Mouse (Mus musculus): ENCODE results near the gene Atad3a. TPM values are rescaled to one million over a fixed set of nuclear protein-coding genes. Genes with fewer than 3 reads are reported as not detected.

Gene Atad3a
- total and polyA plus RNA-seq, 2 experiments from 2014 or later, result 99.3 to 128 TPM

DNA sequence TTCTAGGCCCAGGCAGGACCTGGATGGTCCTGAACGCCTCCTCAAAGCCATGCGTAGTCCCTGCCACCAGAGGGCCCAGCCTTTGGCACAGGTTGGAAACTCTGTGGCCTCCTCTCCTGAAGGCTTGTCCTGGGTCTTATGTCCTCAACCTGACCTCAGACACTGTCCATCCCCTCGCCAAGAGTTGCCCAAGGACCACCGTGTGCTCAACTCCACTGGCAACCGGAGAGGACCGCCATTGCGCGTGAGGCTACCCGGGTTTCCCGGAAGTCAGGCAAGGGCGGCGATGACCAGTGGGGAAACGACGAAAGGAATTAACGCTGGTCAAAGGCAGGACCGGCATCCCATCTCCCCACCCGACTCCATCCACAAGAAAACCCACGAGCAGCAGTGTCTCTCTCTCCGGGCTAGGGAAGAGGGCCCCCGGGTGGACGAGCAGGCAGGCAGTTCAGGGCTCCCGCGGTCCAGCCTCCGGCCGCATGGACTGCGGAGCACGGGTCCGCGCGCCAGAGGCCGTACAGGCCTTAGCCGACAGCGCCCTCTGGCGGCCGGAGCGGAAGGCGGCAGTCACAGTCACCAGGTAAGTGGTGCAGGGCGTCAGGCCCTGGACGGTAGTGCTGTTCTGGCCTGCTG is 9.1 kb upstream of the Atad3a start:
- peak overlapping the region; percentile 51 for H3K4me3 ChIP-seq (ENCODE audit: low read depth, low read length)
- TF ChIP-seq EP300 (IDR thresholded peaks at IDR 0.05; ENCODE audit: low read depth), result no peak
- peak; percentile 98 for TF ChIP-seq CTCF (IDR thresholded peaks at IDR 0.05; ENCODE audit: low read depth)
- ATAC-seq (ENCODE audit: insufficient read depth, low read depth) (peak; percentile 90), DNase-seq (ENCODE audit: low spot score) (peak; percentile 81)
- H3K27ac ChIP-seq (ENCODE audit: low read depth), result peak overlapping the region; percentile 77
- WGBS, result 2% methylated on average over 39 of the region's 39 CpGs
- peaks cover 9% of the 10 kb centered on the region for H3K4me1 ChIP-seq (ENCODE audit: control insufficient read depth, insufficient read depth)
- H3K9me3 ChIP-seq (replicated peaks; ENCODE audit: control insufficient read depth, low read length), result no peaks in the 10 kb centered on the region
- peak overlapping the region; percentile 71 for H3K9ac ChIP-seq (replicated peaks; ENCODE audit: low read depth, low read length)
- H3K36me3 ChIP-seq (replicated peaks; ENCODE audit: control insufficient read depth, insufficient read depth, low read length), result no peaks in the 10 kb centered on the region
- peak overlapping the region; percentile 87 for H3K4me2 ChIP-seq (ENCODE audit: low read depth, low read length)
- H3K27me3 ChIP-seq (ENCODE audit: control insufficient read depth, insufficient read depth, low read length), result peaks cover 5% of the 10 kb centered on the region; the same call in 1 of the 2 replicates

DNA sequence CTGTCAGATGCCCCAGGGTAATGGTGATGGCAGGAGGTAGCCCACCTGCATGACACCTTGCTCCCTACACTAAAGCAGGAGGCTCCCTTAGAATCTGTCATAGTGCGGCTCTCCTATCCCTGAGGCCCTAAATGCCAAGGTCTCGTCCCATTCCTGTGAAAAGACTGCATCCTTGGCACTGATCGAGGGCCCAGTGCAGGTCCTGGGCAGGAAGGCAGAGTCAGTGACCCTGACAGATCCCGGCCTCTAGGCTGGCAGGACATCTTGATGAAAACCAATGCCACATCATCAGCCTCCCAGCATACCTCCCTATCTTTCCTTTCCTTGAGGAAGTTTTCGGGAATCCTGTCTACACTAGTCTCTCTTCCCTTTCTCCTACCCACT is 8.6 kb upstream of the Atad3a start:
- Histone ChIP-seq H3K27ac (ENCODE audit: low read depth) (no peak overlapping the region), H3K36me3 (replicated peaks; ENCODE audit: control insufficient read depth, insufficient read depth, low read length) (no peaks in the 10 kb centered on the region), H3K4me3 (ENCODE audit: low read depth, low read length) (peak overlapping the region; percentile 51; the same call in 1 of the 2 replicates), H3K9me3 (replicated peaks; ENCODE audit: control insufficient read depth, low read length) (no peaks in the 10 kb centered on the region), H3K4me1 (ENCODE audit: control insufficient read depth, insufficient read depth) (peaks cover 4% of the 10 kb centered on the region; the same call in 1 of the 2 replicates), H3K4me2 (ENCODE audit: low read depth, low read length) (peak overlapping the region; percentile 87; the same call in 1 of the 2 replicates), H3K27me3 (ENCODE audit: control insufficient read depth, insufficient read depth, low read length) (peaks cover 5% of the 10 kb centered on the region; the same call in 1 of the 2 replicates), H3K9ac (replicated peaks; ENCODE audit: low read depth, low read length) (peak overlapping the region; percentile 71; the same call in 1 of the 2 replicates)
- 65% methylated on average over 5 of the region's 5 CpGs for WGBS
- DNase-seq (ENCODE audit: low spot score) (no peak), ATAC-seq (ENCODE audit: insufficient read depth, low read depth) (no peak)
- no peak for TF ChIP-seq EP300 (IDR thresholded peaks at IDR 0.05; ENCODE audit: low read depth)
- TF ChIP-seq CTCF (IDR thresholded peaks at IDR 0.05; ENCODE audit: low read depth), result no peak

DNA sequence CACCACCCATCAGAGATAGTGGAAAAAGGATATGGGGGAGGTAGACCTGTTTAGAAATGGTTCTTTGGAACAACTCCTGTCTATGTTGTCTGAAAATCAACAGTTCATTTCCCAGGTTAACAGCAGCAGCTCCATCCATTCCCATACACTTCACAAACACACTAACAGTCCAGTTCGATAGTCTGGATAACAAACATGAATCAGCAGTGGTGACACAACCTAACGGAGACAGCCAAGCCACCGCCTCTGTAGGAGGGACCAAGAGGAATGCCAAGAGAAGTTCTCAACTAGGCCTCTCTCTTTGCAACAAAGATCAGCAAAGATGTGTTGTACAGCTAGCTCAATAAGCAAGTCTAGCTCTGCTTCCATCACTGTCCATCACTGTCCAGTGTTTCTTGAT is 1.5 kb upstream of the Atad3a start:
- 72% methylated on average over 3 of the region's 3 CpGs for WGBS
- no peaks in the 10 kb centered on the region for H3K27me3 ChIP-seq (ENCODE audit: control insufficient read depth, insufficient read depth, low read length)
- TF ChIP-seq CTCF (IDR thresholded peaks at IDR 0.05; ENCODE audit: low read depth) (no peak), EP300 (IDR thresholded peaks at IDR 0.05; ENCODE audit: low read depth) (no peak)
- H3K9ac ChIP-seq (replicated peaks; ENCODE audit: low read depth, low read length), result no peak overlapping the region
- no peaks in the 10 kb centered on the region for H3K9me3 ChIP-seq (replicated peaks; ENCODE audit: control insufficient read depth, low read length)
- H3K4me3 ChIP-seq (ENCODE audit: low read depth, low read length), result no peak overlapping the region
- DNase-seq (ENCODE audit: low spot score) (no peak), ATAC-seq (ENCODE audit: insufficient read depth, low read depth) (no peak)
- no peak overlapping the region for H3K27ac ChIP-seq (ENCODE audit: low read depth)
- H3K36me3 ChIP-seq (replicated peaks; ENCODE audit: control insufficient read depth, insufficient read depth, low read length), result peaks cover 6% of the 10 kb centered on the region; the same call in 1 of the 2 replicates
- H3K4me2 ChIP-seq (ENCODE audit: low read depth, low read length), result no peak overlapping the region
- H3K4me1 ChIP-seq (ENCODE audit: control insufficient read depth, insufficient read depth), result peaks cover 29% of the 10 kb centered on the region

DNA sequence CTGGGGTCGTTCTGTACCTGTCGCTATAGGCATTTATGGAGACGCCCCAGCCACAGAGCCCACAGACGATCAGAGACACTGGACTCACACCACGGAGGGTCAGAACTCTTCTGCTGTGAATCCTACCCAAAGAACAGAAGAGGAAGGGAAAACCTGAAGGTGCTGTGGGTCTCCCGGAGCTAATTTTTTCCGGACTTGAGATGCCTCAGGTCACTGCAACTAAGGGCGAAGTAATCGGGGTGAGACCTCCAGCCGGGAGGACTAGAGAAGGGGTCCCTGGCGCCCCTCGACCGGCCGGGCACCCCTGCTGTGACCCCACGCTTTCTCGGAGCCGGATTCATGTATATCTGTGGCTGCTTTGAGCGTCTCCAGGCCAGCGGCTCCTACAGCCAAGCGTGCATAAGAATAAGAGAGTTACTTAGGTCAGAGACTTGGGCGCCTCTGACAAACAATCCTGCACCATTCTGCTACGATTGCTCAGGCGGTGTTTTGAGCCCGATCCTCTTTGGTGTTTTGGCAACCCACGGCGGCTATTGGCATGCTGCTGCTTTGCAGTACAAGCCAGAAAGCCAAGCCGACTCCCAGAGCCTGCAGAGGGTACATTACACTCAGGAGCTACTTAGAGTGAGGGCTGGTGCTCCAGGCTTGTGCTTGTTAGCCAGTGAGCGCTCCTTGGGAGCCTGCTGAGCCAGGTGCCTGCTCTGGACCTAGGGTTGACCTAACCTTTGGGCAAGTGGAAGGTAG is 635 bp upstream of the Atad3a start:
- Histone ChIP-seq H3K27ac (ENCODE audit: low read depth) (peak overlapping the region; percentile 59), H3K27me3 (ENCODE audit: control insufficient read depth, insufficient read depth, low read length) (no peaks in the 10 kb centered on the region), H3K4me3 (ENCODE audit: low read depth, low read length) (peak overlapping the region; percentile 66), H3K4me1 (ENCODE audit: control insufficient read depth, insufficient read depth) (peaks cover 36% of the 10 kb centered on the region), H3K4me2 (ENCODE audit: low read depth, low read length) (peak overlapping the region; percentile 94), H3K36me3 (replicated peaks; ENCODE audit: control insufficient read depth, insufficient read depth, low read length) (peaks cover 12% of the 10 kb centered on the region), H3K9me3 (replicated peaks; ENCODE audit: control insufficient read depth, low read length) (no peaks in the 10 kb centered on the region), H3K9ac (replicated peaks; ENCODE audit: low read depth, low read length) (peak overlapping the region; percentile 65)
- ATAC-seq (ENCODE audit: insufficient read depth, low read depth), result no peak
- WGBS, result 2% methylated on average over 28 of the region's 28 CpGs
- DNase-seq (ENCODE audit: low spot score), result no peak
- TF ChIP-seq EP300 (IDR thresholded peaks at IDR 0.05; ENCODE audit: low read depth), result no peak
- no peak for TF ChIP-seq CTCF (IDR thresholded peaks at IDR 0.05; ENCODE audit: low read depth)

DNA sequence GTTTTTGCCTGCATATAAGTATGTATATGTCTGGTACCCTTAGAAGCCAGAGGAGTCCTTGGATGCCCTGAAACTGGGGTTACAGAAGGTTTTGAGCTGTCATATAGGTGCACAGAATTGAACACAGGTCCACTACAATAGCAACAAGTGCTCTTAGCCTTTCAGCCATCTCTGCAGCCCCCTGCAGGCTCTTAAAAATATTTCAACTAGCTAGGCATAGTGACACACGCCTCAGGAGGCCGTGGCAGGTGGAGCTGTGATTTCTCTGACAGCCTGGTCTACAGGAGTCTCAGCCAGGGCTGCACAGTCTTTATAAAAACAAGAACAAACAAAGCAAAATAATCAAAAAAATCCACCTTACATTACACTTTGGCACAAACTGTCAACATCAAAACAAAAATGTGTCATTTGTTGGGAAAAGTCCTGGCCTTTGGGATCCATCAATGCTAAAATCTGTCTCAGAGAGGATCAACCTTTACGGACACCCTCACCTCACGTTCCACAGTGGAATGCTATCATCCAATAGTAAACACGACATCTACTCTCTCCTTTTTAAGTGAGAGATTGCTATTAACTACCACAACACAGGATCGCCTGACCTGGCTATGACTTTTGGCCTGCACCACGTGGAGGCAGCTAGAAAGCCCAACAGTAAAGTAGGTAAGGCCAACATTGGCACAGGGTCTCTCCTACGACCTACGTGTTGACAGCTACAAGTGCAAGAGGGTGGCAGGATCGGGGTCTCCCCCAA is 856 bp downstream of the Atad3a start:
- DNase-seq (ENCODE audit: low spot score) (peak; percentile 49), ATAC-seq (ENCODE audit: insufficient read depth, low read depth) (peak; percentile 2; the same call in 1 of the 2 replicates)
- Histone ChIP-seq H3K27me3 (ENCODE audit: control insufficient read depth, insufficient read depth, low read length) (no peaks in the 10 kb centered on the region), H3K4me1 (ENCODE audit: control insufficient read depth, insufficient read depth) (peaks cover 36% of the 10 kb centered on the region), H3K4me2 (ENCODE audit: low read depth, low read length) (peak overlapping the region; percentile 94), H3K9me3 (replicated peaks; ENCODE audit: control insufficient read depth, low read length) (no peaks in the 10 kb centered on the region), H3K9ac (replicated peaks; ENCODE audit: low read depth, low read length) (peak overlapping the region; percentile 66), H3K27ac (ENCODE audit: low read depth) (peak overlapping the region; percentile 80), H3K4me3 (ENCODE audit: low read depth, low read length) (peak overlapping the region; percentile 66), H3K36me3 (replicated peaks; ENCODE audit: control insufficient read depth, insufficient read depth, low read length) (peaks cover 27% of the 10 kb centered on the region)
- TF ChIP-seq CTCF (IDR thresholded peaks at IDR 0.05; ENCODE audit: low read depth) (peak; percentile 37), EP300 (IDR thresholded peaks at IDR 0.05; ENCODE audit: low read depth) (no peak)
- 1% methylated on average over 10 of the region's 10 CpGs for WGBS

Measured in heart, postnatal 0 days (tissue).